Mouse (Mus musculus) kidney, postnatal 0 days (tissue): Measurements from ENCODE around the gene Emc1. TPM values are rescaled to one million over a fixed set of nuclear protein-coding genes. Genes with fewer than 3 reads are reported as not detected.

Experiments
- ATAC-seq: fragments of 200-750 bp; cut with Nextera tagmentation; replicated peaks from 2 replicates; pipeline ENCODE4 v1.8.0; 2017; ENCODE audit warnings: low read depth, moderate number of reproducible peaks, moderate TSS enrichment, moderate library complexity; ENCODE audit not compliant: low FRiP score
- DNase-seq: peaks from one replicate; pipeline ENCODE4 v3.0.0-alpha.2; 2016; ENCODE audit warnings: low spot score
- H3K27ac ChIP-seq: fragments of 300-500 bp; sonication (generic); 2 replicates; pipeline ENCODE4 v1.5.1; 2014; ENCODE audit warnings: mild to moderate bottlenecking
- H3K27me3 ChIP-seq: fragments of 300-500 bp; sonication (generic); 2 replicates; pipeline ENCODE4 v1.6.1; 2014; ENCODE audit warnings: low read length, mixed read lengths; ENCODE audit not compliant: insufficient read depth
- H3K36me3 ChIP-seq: fragments of 300-500 bp; sonication (generic); 2 replicates; pipeline ENCODE4 v1.6.1; 2014; ENCODE audit warnings: low read length, mixed read lengths; ENCODE audit not compliant: insufficient read depth
- H3K4me1 ChIP-seq: fragments of 300-500 bp; sonication (generic); replicated peaks from 2 replicates; pipeline ENCODE4 v1.6.1; 2014; ENCODE audit warnings: antibody characterized with exemption, low read length, mixed read lengths; ENCODE audit not compliant: insufficient read depth
- H3K4me2 ChIP-seq: fragments of 300-500 bp; sonication (generic); 2 replicates; pipeline ENCODE4 v1.6.1; 2014; ENCODE audit warnings: mild to moderate bottlenecking, low read length, moderate library complexity, mixed read lengths
- H3K4me3 ChIP-seq: fragments of 300-500 bp; sonication (generic); replicated peaks from 2 replicates; pipeline ENCODE4 v1.5.1; 2014; ENCODE audit warnings: low read depth, low read length
- H3K9ac ChIP-seq: fragments of 300-500 bp; sonication (generic); 2 replicates; pipeline ENCODE4 v1.6.1; 2014; ENCODE audit warnings: low read depth, low read length
- H3K9me3 ChIP-seq: fragments of 300-500 bp; sonication (generic); replicated peaks from 2 replicates; pipeline ENCODE4 v1.6.1; 2016; ENCODE audit warnings: low read length, inconsistent platforms, mixed read lengths
- CTCF ChIP-seq: IDR thresholded peaks from 2 replicates; pipeline ENCODE4 v1.5.1; 2016; ENCODE audit warnings: antibody characterized with exemption, low read depth, mild to moderate bottlenecking, moderate library complexity
- WGBS: fragments of 180-500 bp; shearing (Covaris S2); extraction: QIAGEN DNeasy Blood & Tissue Kit; methylation state at CpG from one replicate; pipeline ENCODE4 v1.1.7; 2014; 5-methylcytosine and 5-hydroxymethylcytosine counted together
- polyA plus RNA-seq: library from polyadenylated mRNA; unstranded; fragments of >200 nt; fragmentation: Nextera tagmentation; extraction: Ambion mirVana; gene quantifications from 2 replicates; pipeline ENCODE4 v1.2.1, GENCODE M21; 2015

Gene Emc1
- polyA plus RNA-seq, 1 experiment from 2014 or later, result 19.0 TPM

DNA sequence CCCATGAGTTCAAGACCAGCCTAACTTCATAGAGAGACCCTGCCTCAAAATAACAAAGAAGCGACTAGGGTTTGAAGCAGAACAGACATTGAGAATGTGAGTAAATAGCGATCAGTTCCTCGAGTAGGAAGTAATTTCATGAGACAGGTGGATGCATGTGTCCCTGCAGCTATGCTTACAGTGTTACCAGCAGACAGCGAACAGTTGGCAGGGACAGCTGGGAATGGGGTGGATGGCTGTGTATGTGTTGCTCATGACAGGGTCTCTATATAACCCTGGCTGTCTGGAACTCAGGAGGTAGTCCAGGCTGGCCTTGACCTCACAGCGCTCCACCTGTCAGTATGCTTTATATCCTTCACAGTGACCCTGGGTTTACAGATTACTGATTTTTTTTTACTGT is 15.7 kb downstream of the Emc1 start:
- Histone ChIP-seq H3K27me3 (no peaks in the 10 kb centered on the region), H3K4me1 (no peaks in the 10 kb centered on the region), H3K9me3 (no peaks in the 10 kb centered on the region), H3K36me3 (peaks cover 86% of the 10 kb centered on the region), H3K4me3 (no peak overlapping the region), H3K9ac (no peak overlapping the region), H3K27ac (no peak overlapping the region), H3K4me2 (no peak overlapping the region)
- TF ChIP-seq CTCF, result no peak
- ATAC-seq (no peak), DNase-seq (no peak)
- WGBS, result 95% methylated on average over 5 of the region's 5 CpGs

DNA sequence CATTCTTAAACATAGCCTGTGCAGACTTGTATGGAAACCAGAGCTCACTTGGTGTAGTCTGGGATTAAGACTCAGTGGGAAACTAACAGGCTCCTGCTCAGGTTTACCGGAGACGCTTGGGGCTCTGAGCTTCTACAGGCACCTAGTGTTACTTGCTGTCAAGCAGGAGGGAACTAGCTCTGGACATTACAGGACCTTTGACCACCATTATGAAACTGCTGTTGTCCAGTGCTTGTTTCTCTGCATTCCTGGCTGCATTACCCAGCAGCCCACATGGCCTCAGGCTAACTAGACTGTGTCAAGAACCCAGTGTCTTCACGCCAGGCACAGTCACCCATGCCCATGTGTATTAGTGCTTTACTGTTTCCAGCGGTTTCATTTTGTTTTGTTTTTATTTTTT is 20.7 kb downstream of the Emc1 start:
- H3K4me1 ChIP-seq, result no peaks in the 10 kb centered on the region
- no peaks in the 10 kb centered on the region for H3K9me3 ChIP-seq
- ATAC-seq (peak; percentile 49; the same call in 1 of the 2 replicates), DNase-seq (no peak)
- no peak overlapping the region for H3K9ac ChIP-seq
- TF ChIP-seq CTCF, result no peak
- peaks cover 62% of the 10 kb centered on the region for H3K36me3 ChIP-seq
- no peak overlapping the region for H3K4me3 ChIP-seq
- no peaks in the 10 kb centered on the region for H3K27me3 ChIP-seq
- H3K27ac ChIP-seq, result no peak overlapping the region
- H3K4me2 ChIP-seq, result no peak overlapping the region
- 86% methylated on average over 4 of the region's 4 CpGs for WGBS

DNA sequence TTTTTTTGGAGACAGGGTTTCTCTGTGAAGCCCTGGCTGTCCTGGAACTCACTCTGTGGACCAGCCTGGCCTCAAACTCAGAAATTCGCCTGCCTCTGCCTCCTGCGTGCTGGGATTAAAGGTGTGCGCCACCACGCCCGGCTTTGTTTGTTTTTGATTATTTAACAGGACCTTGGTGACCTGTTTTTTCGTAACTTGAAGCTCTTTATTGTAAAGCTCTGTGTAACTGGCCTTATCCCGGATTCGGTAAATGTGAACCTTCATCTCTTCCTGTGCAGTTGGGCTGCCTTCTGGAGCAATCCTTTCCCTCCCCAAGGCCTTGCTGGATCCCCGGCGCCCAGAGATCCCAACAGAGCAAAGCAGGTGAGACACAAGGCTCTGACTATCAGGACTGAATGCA is 21.1 kb downstream of the Emc1 start:
- ATAC-seq (no peak), DNase-seq (no peak)
- no peak for TF ChIP-seq CTCF
- H3K27ac ChIP-seq, result no peak overlapping the region
- H3K27me3 ChIP-seq, result no peaks in the 10 kb centered on the region
- 85% methylated on average over 10 of the region's 10 CpGs for WGBS
- H3K4me3 ChIP-seq, result no peak overlapping the region
- no peak overlapping the region for H3K9ac ChIP-seq
- H3K4me2 ChIP-seq, result no peak overlapping the region
- H3K9me3 ChIP-seq, result no peaks in the 10 kb centered on the region
- H3K36me3 ChIP-seq, result peaks cover 60% of the 10 kb centered on the region
- no peaks in the 10 kb centered on the region for H3K4me1 ChIP-seq

DNA sequence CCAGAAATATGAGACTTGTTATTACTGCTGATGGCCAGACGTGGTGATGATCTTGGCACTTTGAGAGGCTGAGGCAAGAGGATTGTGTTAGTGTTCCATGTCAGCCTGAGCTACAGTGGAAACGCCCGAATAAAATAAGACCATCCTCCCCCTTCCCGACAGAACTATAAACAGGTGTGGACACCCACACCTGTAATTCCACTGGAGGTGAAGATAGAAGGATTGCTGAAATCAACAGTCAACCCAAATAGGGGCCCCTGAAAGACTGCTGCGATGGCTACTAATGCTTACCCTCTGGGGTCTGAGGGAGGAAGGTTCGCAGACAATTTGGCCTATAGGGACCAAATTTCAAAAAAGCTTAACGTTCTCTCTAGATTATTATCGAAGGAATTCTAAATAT is 27.3 kb downstream of the Emc1 start:
- no peak for ATAC-seq
- WGBS, result 11% methylated on average over 8 of the region's 8 CpGs
- Histone ChIP-seq H3K27ac (peak overlapping the region; percentile 75), H3K9me3 (no peaks in the 10 kb centered on the region), H3K27me3 (no peaks in the 10 kb centered on the region), H3K36me3 (peaks cover 10% of the 10 kb centered on the region), H3K9ac (peak overlapping the region; percentile 65), H3K4me1 (peaks cover 10% of the 10 kb centered on the region; the same call in 1 of the 2 replicates), H3K4me3 (peak overlapping the region; percentile 84), H3K4me2 (peak overlapping the region; percentile 62)
- TF ChIP-seq CTCF, result no peak
- DNase-seq, result peak; percentile 2

DNA sequence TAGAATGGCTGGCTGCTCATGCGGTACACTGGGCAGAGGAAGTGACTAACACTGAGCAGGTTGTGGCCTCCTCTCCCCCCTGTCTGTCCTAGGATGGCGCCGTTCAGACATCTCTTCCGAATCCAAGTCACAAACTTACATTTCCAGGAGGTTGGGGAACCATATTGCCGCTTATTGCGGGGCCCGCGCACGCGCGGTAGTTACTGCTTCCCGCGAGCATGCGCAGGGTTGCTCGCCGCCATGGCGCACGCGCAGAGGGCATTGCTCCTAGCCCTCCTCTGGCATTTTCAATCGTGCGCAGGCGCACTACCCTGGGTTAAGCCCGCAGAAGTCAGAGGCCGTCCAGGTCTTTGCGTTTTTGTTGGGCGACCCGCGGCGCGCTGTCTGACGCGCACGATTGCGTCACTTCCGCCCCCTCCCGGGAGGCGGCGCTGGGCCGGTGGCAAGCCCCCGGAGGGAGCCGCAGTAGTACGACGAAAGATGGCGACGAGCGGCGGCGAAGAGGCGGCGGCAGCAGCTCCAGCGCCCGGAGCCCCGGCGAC is 27.9 kb downstream of the Emc1 start:
- Histone ChIP-seq H3K36me3 (peaks cover 4% of the 10 kb centered on the region; the same call in 1 of the 2 replicates), H3K9ac (peak overlapping the region; percentile 89), H3K27me3 (no peaks in the 10 kb centered on the region), H3K9me3 (no peaks in the 10 kb centered on the region), H3K27ac (peak overlapping the region; percentile 75), H3K4me3 (peak overlapping the region; percentile 84), H3K4me1 (peaks cover 10% of the 10 kb centered on the region; the same call in 1 of the 2 replicates), H3K4me2 (peak overlapping the region; percentile 84)
- ATAC-seq (peak; percentile 97), DNase-seq (peak; percentile 99)
- no peak; the same call in 1 of the 2 replicates for TF ChIP-seq CTCF
- WGBS, result 0% methylated on average over 54 of the region's 54 CpGs

DNA sequence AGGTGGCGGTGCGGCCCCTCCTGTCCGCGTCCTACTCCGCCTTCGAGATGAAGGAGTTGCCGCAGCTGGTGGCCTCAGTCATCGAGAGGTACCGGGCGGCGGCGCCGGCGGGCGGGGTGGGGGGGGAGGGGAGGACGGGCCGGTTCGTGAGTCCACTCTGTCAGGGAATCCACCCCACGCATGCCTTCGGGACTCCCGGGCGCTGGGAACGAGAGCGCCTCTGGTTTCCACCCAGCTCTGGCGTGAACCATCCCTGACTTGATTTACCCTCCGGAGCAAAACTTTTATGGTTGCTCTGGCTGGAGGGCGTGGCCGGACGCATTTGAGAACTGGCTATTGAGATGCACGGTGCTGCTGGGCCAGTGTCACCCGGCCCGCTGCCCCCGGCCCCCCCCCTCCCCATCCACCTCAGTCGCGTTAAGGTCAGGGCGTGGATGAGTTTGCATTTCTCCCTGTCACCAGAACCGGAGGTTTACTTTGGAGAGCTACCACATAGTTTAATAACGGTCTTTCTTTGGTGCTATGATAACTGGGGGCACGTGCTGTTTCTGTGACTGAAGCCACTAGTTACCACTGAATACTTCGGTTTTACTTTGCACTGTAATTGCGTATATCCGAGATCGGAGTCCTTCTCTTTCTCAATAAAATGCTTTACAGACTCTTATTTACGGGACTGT is 28.5 kb downstream of the Emc1 start:
- H3K9ac ChIP-seq, result peak overlapping the region; percentile 89
- no peak for TF ChIP-seq CTCF
- peak overlapping the region; percentile 84 for H3K4me3 ChIP-seq
- no peaks in the 10 kb centered on the region for H3K27me3 ChIP-seq
- peak overlapping the region; percentile 73 for H3K27ac ChIP-seq
- ATAC-seq, result peak; percentile 38
- H3K9me3 ChIP-seq, result no peaks in the 10 kb centered on the region
- 0 out of 2 replicates have a peak, but pooled peaks cover 2% of the 10 kb centered on the region for H3K36me3 ChIP-seq
- peaks cover 10% of the 10 kb centered on the region; the same call in 1 of the 2 replicates for H3K4me1 ChIP-seq
- peak overlapping the region; percentile 84 for H3K4me2 ChIP-seq
- peak; percentile 14 for DNase-seq
- WGBS, result 2% methylated on average over 36 of the region's 44 CpGs
